In the genomic region with DNA sequence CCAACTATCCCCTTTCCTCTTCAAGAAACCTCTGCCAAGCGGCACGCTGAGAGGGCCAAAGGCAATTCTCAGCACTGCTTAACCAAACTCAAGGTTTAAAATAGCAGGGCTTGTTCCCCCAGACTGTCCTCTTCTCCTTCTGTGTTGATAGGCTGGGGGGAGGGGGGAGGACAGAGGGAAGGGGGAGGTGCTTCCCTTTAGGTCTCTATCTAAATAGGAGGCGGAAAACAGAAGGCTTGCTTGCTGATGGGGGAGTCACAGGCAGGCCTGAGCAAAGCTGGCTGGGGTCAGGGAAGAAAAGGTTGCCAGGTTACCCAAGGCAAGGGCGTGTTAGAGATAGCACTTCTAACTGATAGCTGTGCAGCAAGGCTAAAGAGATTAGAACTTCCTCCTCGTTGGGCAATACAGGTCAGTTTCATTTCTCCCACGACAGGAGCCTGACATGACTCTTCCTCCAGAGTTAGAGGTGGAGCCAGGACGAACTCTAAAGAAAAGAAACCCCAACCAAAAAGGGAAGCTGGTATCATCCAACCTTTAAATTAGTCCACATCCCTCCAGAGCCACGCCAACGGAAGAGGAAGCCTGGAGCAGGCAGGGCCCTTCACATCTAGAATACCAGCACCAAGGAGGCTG, we compare ENCODE assay signal across 8 mouse cellular contexts. TPM values are rescaled to one million over a fixed set of nuclear protein-coding genes. Genes with fewer than 3 reads are reported as not detected.
DNase-seq lines count a peak whose midpoint lies in the region; ATAC-seq and TF ChIP-seq lines count a peak whose summit lies in the region.

No protein-coding gene starts in this region.

- H3K36me3 ChIP-seq in myocyte (ENCODE audit: control insufficient read depth, insufficient read depth), result peaks cover 8% of the 10 kb centered on the region
- no peaks in the 10 kb centered on the region for H3K36me3 ChIP-seq in neural tube, embryonic 15.5 days

- H3K27me3 ChIP-seq in myocyte (ENCODE audit: control insufficient read depth, insufficient read depth, insufficient read length), result no peaks in the 10 kb centered on the region
- no peaks in the 10 kb centered on the region for H3K27me3 ChIP-seq in neural tube, embryonic 15.5 days (replicated peaks)

- H3K4me1 ChIP-seq in neural tube, embryonic 15.5 days, result no peaks in the 10 kb centered on the region

- TF ChIP-seq CTCF in layer of hippocampus, adult 2 months (conservative IDR thresholded peaks at IDR 0.05), result no peak

- peaks cover 76% of the 10 kb centered on the region for H3K79me2 ChIP-seq in myocyte (ENCODE audit: control insufficient read depth, insufficient read depth)

- no peak for ATAC-seq in neural tube, embryonic 15.5 days (ENCODE audit: low FRiP score)
- no peak for ATAC-seq in erythroid progenitor cell, adult 5-6 weeks (replicated peaks; ENCODE audit: low FRiP score, poor library complexity, severe bottlenecking)

- H3K9ac ChIP-seq in neural tube, embryonic 15.5 days (replicated peaks), result no peak overlapping the region

- WGBS in neural tube, embryonic 15.5 days, result 58% methylated on average over 9 of the region's 9 CpGs

- DNase-seq in layer of hippocampus, adult 9-11 months, result peak; percentile 68
- no peak for DNase-seq in layer of hippocampus, adult 2 months (ENCODE audit: low spot score in 2 of 2)
- peak; percentile 61 for DNase-seq in ZHBTc4 (ENCODE audit: low read depth, low spot score)
- DNase-seq in heart, postnatal 4 days, result peak; percentile 46
- no peak for DNase-seq in T-cell, adult 2 months (ENCODE audit: low spot score)

- peak overlapping the region; percentile 2 for H3K4me2 ChIP-seq in myocyte (ENCODE audit: low read depth)
- H3K4me2 ChIP-seq in neural tube, embryonic 15.5 days, result no peak overlapping the region

- H3K4me3 ChIP-seq in layer of hippocampus, adult 2 months, result no peak overlapping the region
- no peak overlapping the region for H3K4me3 ChIP-seq in myocyte
- no peak overlapping the region for H3K4me3 ChIP-seq in neural tube, embryonic 15.5 days (replicated peaks)

- no peaks in the 10 kb centered on the region for H3K9me3 ChIP-seq in neural tube, embryonic 15.5 days (replicated peaks)

- no peak overlapping the region for H3K27ac ChIP-seq in layer of hippocampus, adult 2 months
- no peak overlapping the region for H3K27ac ChIP-seq in neural tube, embryonic 15.5 days (replicated peaks)

- H3ac ChIP-seq in myocyte (ENCODE audit: control insufficient read depth, insufficient read length), result no peak overlapping the region

- TF ChIP-seq POLR2A in myocyte (IDR thresholded peaks at IDR 0.05; ENCODE audit: insufficient read length, low read depth), result no peak

TF ChIP-seq in myocyte, 11 proteins besides CTCF, POLR2A, EP300 and RAD21:
- TF ChIP-seq E2F4 (IDR thresholded peaks at IDR 0.05; ENCODE audit: insufficient read depth) (no peak), USF1 (IDR thresholded peaks at IDR 0.05; ENCODE audit: low read depth) (no peak), MAX (IDR thresholded peaks at IDR 0.05; ENCODE audit: low read depth) (no peak), CEBPB (IDR thresholded peaks at IDR 0.05; ENCODE audit: insufficient read depth, poor library complexity, severe bottlenecking) (no peak), TCF3 (IDR thresholded peaks at IDR 0.05; ENCODE audit: insufficient read length, low read depth) (no peak), SRF (IDR thresholded peaks at IDR 0.05; ENCODE audit: control insufficient read depth, insufficient read length, low read depth) (no peak), MYOD1 (IDR thresholded peaks at IDR 0.05; ENCODE audit: control insufficient read depth in 1 of 3, insufficient read length in 2 of 3, low read depth in 2 of 3) (no peak), MYOG (IDR thresholded peaks at IDR 0.05; ENCODE audit: control insufficient read depth in 1 of 3, insufficient read depth in 1 of 3, insufficient read length in 2 of 3, low read depth in 2 of 3) (no peak), POLR2AphosphoS2 (IDR thresholded peaks at IDR 0.05; ENCODE audit: insufficient read length, low read depth) (no peak), TCF12 (IDR thresholded peaks at IDR 0.05; ENCODE audit: insufficient read depth, poor library complexity, severe bottlenecking) (no peak), REST (IDR thresholded peaks at IDR 0.05; ENCODE audit: insufficient read depth, insufficient read length) (no peak)

RNA-seq across cellular contexts. Expression of gene Hk2, which starts 10.3 kb away (rescaled TPM):
- total RNA-seq in layer of hippocampus, adult 2 months (2021), result 1 to 10 TPM; 7.0 to 7.4 TPM
- 10 to 100 TPM; 86.8 to 96.6 TPM for total RNA-seq in heart, postnatal 4 days (2021)
- 81.2 TPM for polyA plus RNA-seq in myocyte (2012; fragmentation: generic; extraction: Trizol)
- polyA plus RNA-seq in neural tube, embryonic 15.5 days (2015; fragmentation: Nextera tagmentation; extraction: Ambion mirVana), result 2.6 and 5.3 TPM in 2 replicates
- total RNA-seq in erythroid progenitor cell, adult 5-6 weeks (2015; ENCODE audit: low replicate concordance), result 7.6 and 10.5 TPM in 2 replicates
- 5.2 and 8.5 TPM in 2 replicates for total RNA-seq in erythroid progenitor cell, adult 5-6 weeks (2017; ENCODE audit: low replicate concordance)

RNA-seq across cellular contexts. Expression of gene Pole4, which starts 58.8 kb away (rescaled TPM):
- total RNA-seq in layer of hippocampus, adult 2 months (2021), result 10 to 100 TPM; 36.4 to 36.7 TPM
- 10 to 100 TPM; 47.0 to 47.2 TPM for total RNA-seq in heart, postnatal 4 days (2021)
- 43.8 TPM for polyA plus RNA-seq in myocyte (2012; fragmentation: generic; extraction: Trizol)
- polyA plus RNA-seq in neural tube, embryonic 15.5 days (2015; fragmentation: Nextera tagmentation; extraction: Ambion mirVana), result 143 and 150 TPM in 2 replicates
- 14.7 and 19.5 TPM in 2 replicates for total RNA-seq in erythroid progenitor cell, adult 5-6 weeks (2015; ENCODE audit: low replicate concordance)
- 16.3 and 28.5 TPM in 2 replicates for total RNA-seq in erythroid progenitor cell, adult 5-6 weeks (2017; ENCODE audit: low replicate concordance)

Comparison
In these comparisons a context has a peak if more than half of its experiments do, and no peak if none do; other contexts are left out.
1. DNase-seq: peak in layer of hippocampus, adult 9-11 months (single experiment), ZHBTc4 (single experiment) and heart, postnatal 4 days (single experiment); none in layer of hippocampus, adult 2 months (0 of 2) and T-cell, adult 2 months (single experiment).
2. RNA of gene Hk2, which starts 10.3 kb away (total RNA-seq): 86.8 to 96.6 TPM in heart, postnatal 4 days; 5.2 to 10.5 TPM in erythroid progenitor cell, adult 5-6 weeks and 7.0 to 7.4 TPM in layer of hippocampus, adult 2 months; every median in the first group is over 4 times any median in the second.